Mouse (Mus musculus) gastrocnemius, postnatal 36 days (tissue): ENCODE data around the gene Adap1. TPM values are rescaled to one million over a fixed set of nuclear protein-coding genes. Genes with fewer than 3 reads are reported as not detected.
"Not testable (repeated sequence)": the region's sequence is repeated elsewhere in the genome, so short reads cannot be mapped to it uniquely, and the experiment has no call there.

ENCODE experiments used
- DNase-seq, 2 experiments: peaks; one replicate each; pipeline ENCODE4 v3.0.0; 2022
- intact Hi-C: fragments of 180-260 bp; cut with DNase I; formaldehyde crosslinking; loops from one replicate; pipeline ENCODE4 v1.15.1; 2025
- total RNA-seq, 2 experiments: library from RNA; stranded (reverse); gene quantifications; 2 replicates each; pipeline ENCODE4 v1.2.3; 2021

Gene Adap1
- total RNA-seq, 2 experiments from 2014 or later, result 1.6 to 1.7 TPM

GRCm38 (mm10) chr5:139353496-139353895 is 28.1 kb upstream of the Adap1 start:
- no peak for DNase-seq
- intact Hi-C loops, result no loop called here

GRCm38 (mm10) chr5:139352317-139352716 is 26.9 kb upstream of the Adap1 start, which contains the start of gene Cyp2w1:
Gene Cyp2w1, plus strand, starts transcription at chr5:139352617.
- intact Hi-C loops, result no loop called here
- no peak for DNase-seq

DNA sequence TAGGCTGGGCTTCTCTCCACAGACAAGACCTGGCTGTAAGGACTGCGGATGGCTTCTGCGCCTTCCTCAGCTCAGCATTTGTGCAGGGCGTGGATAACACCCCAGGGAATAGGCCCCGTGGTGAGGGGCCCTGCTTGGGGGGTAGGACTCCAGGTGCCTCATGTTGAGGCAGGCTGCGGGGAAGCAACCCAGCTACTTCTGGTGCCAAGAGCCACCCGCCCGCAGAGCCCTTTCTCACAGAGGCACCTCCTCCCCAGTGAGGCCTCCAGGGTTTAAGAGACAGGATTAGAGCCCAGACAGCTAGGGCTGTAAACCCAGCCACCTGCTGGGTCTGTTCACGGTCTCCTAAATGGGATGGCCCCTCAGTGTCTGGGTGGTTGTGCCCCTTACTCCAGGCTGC is 26.2 kb upstream of the Adap1 start:
- no peak for DNase-seq
- intact Hi-C loops, result no loop called here

DNA sequence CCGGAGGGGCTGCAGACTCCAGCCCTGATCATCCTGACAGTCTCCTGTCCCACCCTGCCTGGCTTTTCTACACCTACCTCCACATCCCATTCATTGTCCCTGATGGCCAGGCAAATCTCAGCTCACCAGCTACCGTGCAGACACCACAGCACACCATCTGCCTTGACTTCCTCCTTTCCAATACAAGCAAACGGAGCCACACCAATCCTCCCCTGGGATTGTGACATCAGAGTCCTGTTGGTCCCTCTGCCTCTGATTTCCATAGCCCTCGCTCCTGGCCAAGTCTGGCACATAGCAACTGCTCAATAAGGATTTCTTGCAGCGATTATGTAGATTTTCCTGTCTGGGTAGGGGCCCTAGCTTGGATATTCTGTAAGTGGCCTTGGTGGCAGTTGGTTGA is 25.7 kb upstream of the Adap1 start, which contains the start of gene Cox19:
TSS of gene Cox19 (minus strand) at position 285 of the 400 bp plus-strand sequence.
- intact Hi-C loops, result no loop called here
- DNase-seq, result no peak

GRCm38 (mm10) chr5:139349713-139350112 is 24.3 kb upstream of the Adap1 start:
- intact Hi-C loops, result no loop called here
- DNase-seq, result no peak

GRCm38 (mm10) chr5:139347225-139347624 is 21.8 kb upstream of the Adap1 start:
- no peak for DNase-seq
- intact Hi-C loops, result no loop called here

- DNase-seq, result no peak
- intact Hi-C loops, result no loop called here
Observed at GRCm38 (mm10) chr5:139345364-139345714, 19.9 kb upstream of the Adap1 start.

GRCm38 (mm10) chr5:139344687-139345363 is 19.4 kb upstream of the Adap1 start:
- peak; percentile 97 for DNase-seq
- intact Hi-C loops, result no loop called here

DNA sequence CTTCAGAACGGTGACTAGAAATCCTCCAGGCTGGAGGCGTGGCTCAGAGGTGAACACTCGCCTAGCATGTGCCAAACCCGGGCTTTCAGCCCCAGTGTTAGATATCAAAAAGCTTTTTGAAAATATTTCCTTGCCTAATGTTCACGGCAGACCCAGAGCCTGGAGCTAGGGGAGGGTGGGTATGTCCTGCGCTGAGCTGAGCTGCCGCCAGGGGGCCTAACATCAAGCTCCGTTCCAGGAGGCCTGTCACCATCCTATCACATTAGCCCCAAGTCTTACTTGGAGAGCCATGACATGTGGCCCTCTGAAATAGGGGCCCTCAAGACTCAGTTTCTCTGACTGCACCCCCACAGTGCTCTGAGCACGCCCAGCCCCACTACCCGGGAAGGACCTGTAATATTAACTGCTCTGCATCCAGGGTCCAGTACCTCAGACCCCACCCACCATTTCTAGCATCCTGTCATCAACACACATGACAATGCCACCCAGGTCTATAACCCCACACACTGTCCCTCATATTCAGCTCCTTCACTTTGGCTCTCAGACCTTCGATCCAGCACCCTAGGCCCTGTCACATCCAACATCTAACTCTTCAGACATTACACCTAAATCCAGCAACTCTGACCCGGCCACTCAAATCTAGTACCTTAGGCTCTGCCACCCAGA is 18.7 kb upstream of the Adap1 start:
- peak; percentile 67 to 71 for DNase-seq
- intact Hi-C loops, result no loop called here

DNA sequence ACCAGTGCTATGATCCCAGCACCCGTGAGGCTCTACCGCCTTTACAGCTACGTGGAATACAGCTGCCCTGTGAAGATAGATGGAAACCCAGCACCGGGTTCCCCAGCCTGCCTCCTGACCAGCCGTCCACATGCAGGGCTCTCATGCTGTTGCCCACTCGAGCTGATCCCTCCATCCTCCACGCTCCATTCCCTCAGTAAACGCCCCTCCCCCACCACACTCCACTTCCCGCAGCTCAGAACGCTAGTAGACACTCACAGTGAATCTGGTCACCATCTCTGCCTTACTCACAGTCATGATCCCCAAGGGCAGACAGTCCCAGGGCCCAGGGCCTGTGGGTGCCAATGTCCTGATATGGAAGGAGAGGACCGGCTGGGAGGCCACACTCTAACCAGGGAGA is 13.5 kb upstream of the Adap1 start:
- no peak for DNase-seq
- intact Hi-C loops, result no loop called here

DNA sequence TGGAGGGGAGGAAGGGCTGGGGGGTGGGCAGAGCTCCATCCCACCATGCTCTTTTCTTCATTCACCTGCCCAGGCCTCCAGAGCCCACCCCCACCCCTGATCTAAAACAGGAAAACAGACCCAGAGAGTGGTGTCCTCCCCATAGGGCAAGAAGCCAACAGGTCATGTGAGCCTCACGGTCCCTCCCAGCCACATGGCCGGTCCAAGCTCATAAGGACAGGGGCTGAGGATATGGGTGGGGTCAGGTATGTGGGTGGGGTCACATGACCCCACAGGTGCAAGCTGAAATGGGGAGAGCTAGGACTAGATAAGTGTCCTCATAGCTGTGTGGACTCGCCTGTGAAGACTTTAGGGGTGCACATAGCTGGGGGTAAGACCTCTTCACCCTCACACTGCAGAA is 13.0 kb upstream of the Adap1 start:
- intact Hi-C loops, result no loop called here
- no peak for DNase-seq

DNA sequence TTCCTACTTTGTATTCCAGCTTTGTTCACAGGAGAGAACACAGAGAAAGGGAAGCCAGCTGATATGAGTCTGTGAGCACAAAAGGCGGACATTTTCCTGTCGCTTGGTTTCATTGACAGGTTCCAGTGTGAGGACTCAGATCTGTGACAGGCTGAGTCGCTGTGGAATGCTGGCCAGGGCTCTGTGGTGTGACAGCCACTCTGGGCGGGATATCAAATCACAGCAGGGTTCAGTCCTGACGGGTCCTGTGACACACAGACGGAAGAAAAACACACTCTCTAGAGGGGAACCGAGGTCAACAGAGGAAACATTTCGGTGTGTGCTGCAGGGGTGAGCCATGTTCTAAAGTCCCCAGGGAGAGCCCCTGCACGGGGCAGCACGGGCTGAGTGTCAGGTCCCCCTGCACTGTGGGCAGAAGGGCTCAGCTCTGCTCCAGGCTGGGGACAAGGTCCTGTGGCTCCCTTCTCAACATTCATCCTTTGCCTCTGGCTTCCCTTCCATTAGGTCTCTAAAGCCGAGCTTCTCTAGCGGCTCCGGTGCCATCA is 12.5 kb upstream of the Adap1 start:
- intact Hi-C loops, result no loop called here

DNA sequence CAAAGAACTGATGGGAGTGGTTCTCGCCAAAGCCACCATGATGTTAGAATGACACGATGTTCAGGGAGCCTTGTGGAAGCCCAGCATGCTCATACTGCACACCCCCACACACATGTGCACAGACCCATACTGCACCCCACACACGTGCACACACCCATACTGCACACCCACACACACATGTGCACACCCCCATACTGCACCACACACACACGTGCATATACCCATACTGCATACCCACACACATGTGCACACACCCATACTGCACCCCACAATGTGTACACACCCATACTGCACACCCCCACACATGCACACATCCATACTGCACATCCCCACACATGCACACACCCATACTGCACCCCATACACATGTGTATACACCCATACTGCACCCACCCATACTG is 10.2 kb upstream of the Adap1 start:
- no peak for DNase-seq

More for the DNA sequence above, 12.5 kb upstream of the Adap1 start:
- no peak for DNase-seq

GRCm38 (mm10) chr5:139334394-139334793 is 9.0 kb upstream of the Adap1 start:
- DNase-seq, intact Hi-C loops: not testable (repeated sequence)

More for the DNA sequence above, 10.2 kb upstream of the Adap1 start:
- intact Hi-C loops, result no loop called here

DNA sequence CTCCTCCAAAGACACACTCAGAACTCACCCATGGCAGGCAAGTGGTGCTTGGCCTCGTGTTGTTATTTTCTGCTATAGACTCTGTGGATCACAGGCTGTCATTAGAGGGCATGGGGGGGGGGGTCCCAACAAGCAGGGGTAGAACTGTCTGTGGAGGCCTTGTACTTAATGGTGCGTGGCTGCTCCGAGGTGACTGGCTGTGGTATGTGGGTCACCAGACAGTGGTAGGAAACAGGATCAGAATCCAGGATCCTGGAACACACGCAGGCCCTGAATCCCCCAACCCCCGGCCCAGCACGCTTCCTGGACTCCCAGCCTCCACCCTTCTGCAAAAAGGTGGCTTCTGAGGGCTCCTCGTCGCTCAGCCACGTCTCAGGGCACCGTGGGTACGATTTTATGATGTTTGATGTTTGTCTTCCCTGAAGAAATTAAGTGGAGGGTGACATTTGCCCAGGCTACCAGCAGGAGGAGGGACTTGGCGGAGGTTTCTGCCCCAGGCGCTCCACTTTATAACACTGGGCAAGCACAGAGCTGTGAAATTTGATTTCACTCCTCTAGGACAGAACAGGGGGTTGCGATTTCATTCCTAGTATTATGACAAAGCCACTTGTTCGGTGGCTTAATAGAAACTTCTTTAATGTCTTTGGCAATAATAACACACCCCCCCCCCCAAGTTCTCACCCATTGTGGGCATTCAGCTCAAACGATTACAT is 8.0 kb upstream of the Adap1 start:
- intact Hi-C loops, result no loop called here
- no peak for DNase-seq

GRCm38 (mm10) chr5:139332590-139333272 is 7.3 kb upstream of the Adap1 start:
- intact Hi-C loops, result loop anchor here (1.0 kb wide), 1 partner anchor 23 kb away; no protein-coding TSS in a partner anchor
- DNase-seq, result no peak

DNA sequence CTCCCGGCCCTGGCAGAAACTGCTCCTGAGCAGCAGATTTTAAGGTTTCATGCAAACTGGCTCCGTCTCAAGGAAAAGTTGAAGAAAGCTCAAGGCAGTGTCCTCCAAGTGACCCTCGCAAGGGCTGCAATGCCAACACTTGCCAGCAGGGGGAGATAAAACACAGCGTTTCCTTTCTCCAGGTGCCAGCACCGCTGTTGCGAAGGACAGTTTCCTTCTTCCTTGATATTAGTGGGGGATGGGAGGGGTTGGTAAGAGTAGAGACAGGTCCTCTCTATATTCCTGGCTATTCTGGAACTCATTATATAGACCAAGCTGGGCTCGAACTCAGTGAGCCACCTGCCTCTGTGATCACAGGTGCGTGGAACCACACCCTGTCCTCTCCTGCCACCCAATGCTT is 6.3 kb upstream of the Adap1 start:
- DNase-seq, result peak; percentile 72 to 84
- intact Hi-C loops, result loop anchor here (1.0 kb wide), 1 partner anchor 24 kb away; no protein-coding TSS in a partner anchor

DNA sequence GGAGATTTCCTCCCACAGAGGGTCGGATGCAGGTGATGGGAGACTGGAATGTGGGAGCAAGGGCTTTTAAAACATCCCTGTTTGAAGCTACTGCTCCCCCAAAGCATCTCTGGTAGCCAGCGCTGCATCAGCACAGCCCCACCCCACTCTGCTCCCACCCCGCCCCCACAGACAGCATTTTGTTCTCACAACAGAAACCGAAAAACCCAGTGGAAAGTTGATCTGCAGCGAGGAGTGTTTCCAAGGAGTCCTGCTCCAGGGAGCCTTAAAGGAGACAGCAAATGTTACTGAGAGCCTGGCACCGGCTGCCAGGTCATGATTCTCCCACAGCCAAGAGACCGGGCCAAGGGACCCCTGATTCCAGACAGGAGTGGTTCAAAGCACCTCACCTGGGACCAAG is 5.3 kb upstream of the Adap1 start:
- DNase-seq, result no peak
- intact Hi-C loops, result no loop called here

DNA sequence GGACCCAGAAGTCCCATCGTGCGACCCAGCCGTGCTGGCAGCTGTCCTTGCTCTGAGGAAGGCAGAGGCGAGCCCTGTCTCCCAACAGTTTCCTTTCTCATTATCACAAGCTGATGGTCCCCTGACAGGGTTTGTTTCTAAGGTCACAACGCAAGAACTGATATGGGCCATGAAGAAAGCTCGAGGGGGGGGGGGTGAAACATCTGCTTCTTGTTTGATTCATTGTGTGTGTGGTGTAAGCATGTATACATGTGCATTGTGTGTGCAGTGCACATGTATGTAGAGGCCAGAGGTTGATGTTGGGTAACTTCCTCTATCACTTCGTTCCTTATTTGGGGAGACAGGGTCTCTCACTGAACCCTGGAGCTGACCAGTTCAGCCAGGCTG is 2.2 kb upstream of the Adap1 start:
- intact Hi-C loops, result loop anchor here (10.0 kb wide), 1 partner anchor 143 kb away; no protein-coding TSS in a partner anchor
- no peak for DNase-seq

GRCm38 (mm10) chr5:139326986-139327633 is 1.7 kb upstream of the Adap1 start:
- no peak for DNase-seq
- intact Hi-C loops, result loop anchor here (10.0 kb wide), 1 partner anchor 142 kb away; no protein-coding TSS in a partner anchor
